Mouse (Mus musculus) MEL (cell line): Measurements from ENCODE around the gene Fblim1.

Source experiments
- CTCF ChIP-seq, 3 experiments: IDR thresholded peaks in 2 of 3; conservative IDR thresholded peaks in 1 of 3; 2 replicates each; pipeline ENCODE4 v1.5.1; 2011 to 2012; ENCODE audit warnings: low read length in 3 of 3, low read depth in 2 of 3, mild to moderate bottlenecking in 2 of 3, improper control_type of control experiment in 1 of 3, inconsistent platforms in 1 of 3, mixed read lengths in 1 of 3, moderate library complexity in 1 of 3; ENCODE audit not compliant: control insufficient read depth in 1 of 3, insufficient read depth in 1 of 3, poor library complexity in 1 of 3, severe bottlenecking in 1 of 3
- E2F4 ChIP-seq: IDR thresholded peaks from 2 replicates; pipeline ENCODE4 v1.6.1; 2011; ENCODE audit warnings: low read depth, low read length, improper control_type of control experiment, borderline replicate concordance
- EP300 ChIP-seq, 2 experiments: IDR thresholded peaks; 2 replicates each; pipeline ENCODE4 v1.6.1; 2011; ENCODE audit warnings: improper control_type of control experiment in 2 of 2, low read length in 2 of 2, low read depth in 1 of 2, mild to moderate bottlenecking in 1 of 2
- GATA1 ChIP-seq: IDR thresholded peaks from 2 replicates; pipeline ENCODE4 v1.6.1; 2011; ENCODE audit warnings: low read depth, low read length, improper control_type of control experiment
- MAX ChIP-seq: IDR thresholded peaks from 2 replicates; pipeline ENCODE4 v1.6.1; 2011; ENCODE audit warnings: low read length, improper control_type of control experiment
- NRF1 ChIP-seq: IDR thresholded peaks from 2 replicates; pipeline ENCODE4 v1.6.1; 2014; ENCODE audit warnings: low read depth, mild to moderate bottlenecking, inconsistent platforms, low read length, improper control_type of control experiment, moderate library complexity; ENCODE audit not compliant: poor library complexity, insufficient read depth, severe bottlenecking
- POLR2A ChIP-seq, 2 experiments: IDR thresholded peaks; 2 replicates each; pipeline ENCODE4 v1.6.1; 2011 to 2012; ENCODE audit warnings: low read length in 2 of 2, mild to moderate bottlenecking in 2 of 2, control low read depth in 1 of 2, improper control_type of control experiment in 1 of 2, low read depth in 1 of 2, moderate library complexity in 1 of 2; ENCODE audit not compliant: control insufficient read depth in 1 of 2, insufficient read depth in 1 of 2, poor library complexity in 1 of 2
- SIN3A ChIP-seq: IDR thresholded peaks from 2 replicates; pipeline ENCODE4 v1.6.1; 2012; ENCODE audit warnings: low read length, improper control_type of control experiment, inconsistent platforms
- TBP ChIP-seq: IDR thresholded peaks from 2 replicates; pipeline ENCODE4 v1.8.0; 2011; ENCODE audit warnings: low read depth, low read length, improper control_type of control experiment
- USF1 ChIP-seq: IDR thresholded peaks from 2 replicates; pipeline ENCODE4 v1.6.1; 2014; ENCODE audit warnings: low read depth, mild to moderate bottlenecking, inconsistent platforms, low read length, improper control_type of control experiment, moderate library complexity
- USF2 ChIP-seq, 2 experiments: IDR thresholded peaks; 2 replicates each; pipeline ENCODE4 v1.6.1; 2011 to 2012; ENCODE audit warnings: improper control_type of control experiment in 2 of 2, low read length in 2 of 2, borderline replicate concordance in 1 of 2, inconsistent platforms in 1 of 2, low read depth in 1 of 2, mild to moderate bottlenecking in 1 of 2; ENCODE audit not compliant: insufficient read depth in 1 of 2
- ZNF384 ChIP-seq: IDR thresholded peaks from 2 replicates; pipeline ENCODE4 v1.6.1; 2012; ENCODE audit warnings: low read depth, mild to moderate bottlenecking, inconsistent platforms, low read length, improper control_type of control experiment

- TF ChIP-seq GATA1 (no peak), POLR2A (IDR thresholded peaks at IDR 0.05; ENCODE audit: control insufficient read depth in 1 of 2, insufficient read depth in 1 of 2, low read depth in 1 of 2, low read length in 2 of 2, poor library complexity in 1 of 2) (no peak), CTCF (IDR thresholded peaks at IDR 0.05 in 2 of 3, conservative IDR thresholded peaks at IDR 0.05 in 1 of 3; ENCODE audit: control insufficient read depth in 1 of 3, insufficient read depth in 1 of 3, low read depth in 2 of 3, low read length in 3 of 3, poor library complexity in 1 of 3, severe bottlenecking in 1 of 3) (0 out of 6 replicates have a peak, but pooled peaks of 1 of the 3 experiments have one; percentile 0), ZNF384 (no peak), USF2 (IDR thresholded peaks at IDR 0.05; ENCODE audit: borderline replicate concordance in 1 of 2, insufficient read depth in 1 of 2, low read depth in 1 of 2, low read length in 2 of 2) (no peak), SIN3A (no peak), EP300 (IDR thresholded peaks at IDR 0.05; ENCODE audit: low read depth in 1 of 2, low read length in 2 of 2) (no peak), USF1 (no peak), TBP (peak; percentile 86), NRF1 (no peak), MAX (no peak), E2F4 (no peak)
Observed at GRCm38 (mm10) chr4:141564660-141565059, 41.2 kb downstream of the Fblim1 start.
